Mouse (Mus musculus): Measurements from ENCODE around the gene Itgb2l. TPM values are rescaled to one million over a fixed set of nuclear protein-coding genes. Genes with fewer than 3 reads are reported as not detected.
"Not testable (repeated sequence)": the region's sequence is repeated elsewhere in the genome, so short reads cannot be mapped to it uniquely, and the experiment has no call there.

Gene Itgb2l
- polyA plus RNA-seq, 1 experiment from 2014 or later, result 0.22 TPM

- Histone ChIP-seq H3K4me2 (no peak overlapping the region), H3K4me1 (no peaks in the 10 kb centered on the region), H3K36me3 (no peaks in the 10 kb centered on the region), H3K9ac (no peak overlapping the region), H3K27ac (no peak overlapping the region), H3K27me3 (no peaks in the 10 kb centered on the region), H3K4me3 (no peak overlapping the region), H3K9me3 (no peaks in the 10 kb centered on the region)
- WGBS, result 38% methylated on average over 3 of the region's 3 CpGs
- no peak for ATAC-seq (ENCODE audit: borderline replicate concordance, extremely low read depth, low FRiP score, low TSS enrichment)
These were observed 17.4 kb upstream of the Itgb2l start for GRCm38 (mm10) chr16:96460788-96461187.

GRCm38 (mm10) chr16:96459356-96459755 is 15.9 kb upstream of the Itgb2l start:
- Histone ChIP-seq H3K27me3 (no peaks in the 10 kb centered on the region), H3K4me2 (no peak overlapping the region), H3K9ac (no peak overlapping the region), H3K36me3 (no peaks in the 10 kb centered on the region), H3K4me3 (no peak overlapping the region), H3K27ac (no peak overlapping the region), H3K4me1 (no peaks in the 10 kb centered on the region), H3K9me3 (no peaks in the 10 kb centered on the region)
- ATAC-seq (ENCODE audit: borderline replicate concordance, extremely low read depth, low FRiP score, low TSS enrichment), result no peak
- 88% methylated on average over 2 of the region's 2 CpGs for WGBS

- Histone ChIP-seq H3K4me3 (no peak overlapping the region), H3K27me3 (no peaks in the 10 kb centered on the region), H3K36me3 (no peaks in the 10 kb centered on the region), H3K9ac (no peak overlapping the region), H3K27ac (no peak overlapping the region), H3K4me2 (no peak overlapping the region), H3K9me3 (no peaks in the 10 kb centered on the region), H3K4me1 (no peaks in the 10 kb centered on the region)
- 74% methylated on average over 5 of the region's 5 CpGs for WGBS
- ATAC-seq (ENCODE audit: borderline replicate concordance, extremely low read depth, low FRiP score, low TSS enrichment), result no peak
These were observed 14.2 kb upstream of the Itgb2l start for GRCm38 (mm10) chr16:96457612-96458011.

- Histone ChIP-seq H3K27ac (no peak overlapping the region), H3K27me3 (no peaks in the 10 kb centered on the region), H3K4me1 (no peaks in the 10 kb centered on the region), H3K9me3 (no peaks in the 10 kb centered on the region), H3K4me2 (no peak overlapping the region), H3K36me3 (no peaks in the 10 kb centered on the region), H3K9ac (no peak overlapping the region), H3K4me3 (no peak overlapping the region)
- no peak for ATAC-seq (ENCODE audit: borderline replicate concordance, extremely low read depth, low FRiP score, low TSS enrichment)
These were observed 10.7 kb upstream of the Itgb2l start for GRCm38 (mm10) chr16:96454086-96454485.

GRCm38 (mm10) chr16:96450871-96451270 is 7.5 kb upstream of the Itgb2l start:
- not testable (repeated sequence) for H3K27me3 ChIP-seq; H3K4me3 ChIP-seq; H3K36me3 ChIP-seq; H3K27ac ChIP-seq; H3K4me2 ChIP-seq; H3K4me1 ChIP-seq; H3K9me3 ChIP-seq; H3K9ac ChIP-seq; ATAC-seq (ENCODE audit: borderline replicate concordance, extremely low read depth, low FRiP score, low TSS enrichment)
- 86% methylated on average over 16 of the region's 16 CpGs for WGBS

GRCm38 (mm10) chr16:96441826-96442225 is 1.6 kb downstream of the Itgb2l start:
- Histone ChIP-seq H3K4me3 (no peak overlapping the region), H3K9ac (no peak overlapping the region), H3K36me3 (no peaks in the 10 kb centered on the region), H3K9me3 (no peaks in the 10 kb centered on the region), H3K4me1 (no peaks in the 10 kb centered on the region), H3K27me3 (no peaks in the 10 kb centered on the region), H3K4me2 (no peak overlapping the region), H3K27ac (no peak overlapping the region)
- ATAC-seq (ENCODE audit: borderline replicate concordance, extremely low read depth, low FRiP score, low TSS enrichment), result no peak
- 77% methylated on average over 3 of the region's 3 CpGs for WGBS

DNA sequence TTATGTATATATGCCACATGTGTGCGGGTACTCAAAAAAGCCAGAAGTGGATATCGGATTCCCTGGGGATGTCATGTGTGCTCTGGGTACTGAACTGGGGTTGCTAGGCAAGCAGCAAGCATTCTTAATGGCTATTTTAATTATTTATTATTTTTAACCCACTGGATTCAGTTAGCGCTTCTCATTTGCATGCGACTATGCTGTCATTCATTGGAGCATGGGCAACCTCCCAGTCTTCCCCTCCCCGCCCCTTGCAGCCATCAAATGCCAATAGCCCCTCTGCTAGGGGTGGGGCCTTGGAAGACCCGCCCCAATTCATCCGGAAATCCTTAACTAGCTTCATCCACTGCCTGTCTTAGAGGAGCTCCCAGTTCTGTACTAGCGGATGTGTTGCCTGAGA is 2.5 kb downstream of the Itgb2l start:
- Histone ChIP-seq H3K9me3 (no peaks in the 10 kb centered on the region), H3K4me1 (no peaks in the 10 kb centered on the region), H3K27ac (no peak overlapping the region), H3K4me3 (no peak overlapping the region), H3K36me3 (no peaks in the 10 kb centered on the region), H3K9ac (no peak overlapping the region), H3K4me2 (no peak overlapping the region), H3K27me3 (no peaks in the 10 kb centered on the region)
- 76% methylated on average over 8 of the region's 8 CpGs for WGBS
- no peak for ATAC-seq (ENCODE audit: borderline replicate concordance, extremely low read depth, low FRiP score, low TSS enrichment)

- no peaks in the 10 kb centered on the region for H3K4me1 ChIP-seq
- H3K4me2 ChIP-seq, result no peak overlapping the region
- ATAC-seq (ENCODE audit: borderline replicate concordance, extremely low read depth, low FRiP score, low TSS enrichment), result no peak
- H3K27me3 ChIP-seq, result no peaks in the 10 kb centered on the region
- WGBS, result 67% methylated on average over 4 of the region's 4 CpGs
- no peak overlapping the region for H3K27ac ChIP-seq
- no peak overlapping the region for H3K4me3 ChIP-seq
- H3K9me3 ChIP-seq, result no peaks in the 10 kb centered on the region
- no peaks in the 10 kb centered on the region for H3K36me3 ChIP-seq
- H3K9ac ChIP-seq, result no peak overlapping the region
These were observed 3.7 kb downstream of the Itgb2l start for GRCm38 (mm10) chr16:96439682-96440081.

DNA sequence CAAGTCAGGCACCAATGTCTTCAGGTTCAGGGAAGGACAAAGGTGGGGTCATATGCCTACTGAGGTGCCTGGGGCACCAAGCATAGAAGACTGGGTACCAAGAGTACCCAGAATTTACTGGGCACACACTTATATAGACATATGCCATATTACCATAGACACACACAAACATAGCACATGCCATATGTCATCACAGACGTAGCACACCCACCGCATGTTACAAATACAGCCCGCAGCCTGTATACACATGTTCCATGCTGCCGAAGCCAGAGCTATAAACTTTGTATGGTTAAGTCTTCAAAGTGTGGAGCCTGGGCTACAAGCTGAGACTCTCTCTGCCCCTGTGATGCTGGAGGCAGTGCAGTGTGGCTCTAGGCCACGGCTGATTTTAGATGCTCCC is 4.5 kb downstream of the Itgb2l start:
- 86% methylated on average over 5 of the region's 5 CpGs for WGBS
- H3K27ac ChIP-seq, result no peak overlapping the region
- H3K9ac ChIP-seq, result no peak overlapping the region
- no peaks in the 10 kb centered on the region for H3K4me1 ChIP-seq
- no peak overlapping the region for H3K4me3 ChIP-seq
- no peaks in the 10 kb centered on the region for H3K36me3 ChIP-seq
- no peak overlapping the region for H3K4me2 ChIP-seq
- H3K9me3 ChIP-seq, result no peaks in the 10 kb centered on the region
- H3K27me3 ChIP-seq, result no peaks in the 10 kb centered on the region
- ATAC-seq (ENCODE audit: borderline replicate concordance, extremely low read depth, low FRiP score, low TSS enrichment), result no peak

DNA sequence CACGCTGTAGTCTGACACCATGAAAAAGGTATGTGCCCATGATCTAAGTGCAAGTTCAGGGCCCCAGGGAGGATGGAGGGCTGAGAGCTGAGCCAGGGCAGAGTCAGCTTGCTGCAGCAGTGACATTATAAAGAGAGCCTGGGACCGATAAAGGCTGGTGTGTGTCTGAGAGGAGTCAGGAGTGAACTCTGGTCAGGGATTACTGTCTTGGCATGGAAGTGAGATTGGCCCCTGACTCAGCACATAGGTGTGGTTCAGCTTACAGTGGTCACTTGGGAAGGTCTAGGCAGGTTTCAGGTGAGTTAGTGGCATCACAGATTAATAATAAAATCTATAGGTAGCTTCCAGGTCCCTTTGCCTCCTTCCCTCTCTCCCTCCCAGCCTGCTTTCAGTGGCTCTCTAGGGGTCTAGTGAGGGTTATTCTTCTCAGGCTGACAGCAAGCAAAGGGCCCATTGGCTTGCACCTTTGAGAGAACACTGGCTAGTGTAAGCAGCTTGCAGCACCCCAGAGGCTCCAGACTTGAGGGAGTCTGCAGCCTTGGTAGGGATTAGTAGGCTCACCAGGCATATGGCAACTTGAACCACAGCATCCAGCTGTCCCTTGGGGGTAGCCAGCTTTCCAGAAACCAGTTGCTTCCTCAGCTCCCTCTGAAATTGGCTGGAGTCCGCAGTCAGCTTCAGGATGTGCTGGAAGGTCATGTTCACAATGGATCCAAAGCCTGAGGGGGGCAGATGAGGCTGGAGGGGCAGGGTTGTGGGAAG is 9.2 kb downstream of the Itgb2l start:
- WGBS, result 72% methylated on average over 3 of the region's 3 CpGs
- no peaks in the 10 kb centered on the region for H3K4me1 ChIP-seq
- no peaks in the 10 kb centered on the region for H3K27me3 ChIP-seq
- no peak overlapping the region for H3K4me2 ChIP-seq
- ATAC-seq (ENCODE audit: borderline replicate concordance, extremely low read depth, low FRiP score, low TSS enrichment), result no peak
- no peaks in the 10 kb centered on the region for H3K36me3 ChIP-seq
- H3K9me3 ChIP-seq, result no peaks in the 10 kb centered on the region
- no peak overlapping the region for H3K27ac ChIP-seq
- H3K4me3 ChIP-seq, result no peak overlapping the region
- H3K9ac ChIP-seq, result no peak overlapping the region

- no peak overlapping the region for H3K4me2 ChIP-seq
- ATAC-seq (ENCODE audit: borderline replicate concordance, extremely low read depth, low FRiP score, low TSS enrichment), result no peak
- H3K27ac ChIP-seq, result no peak overlapping the region
- H3K9me3 ChIP-seq, result no peaks in the 10 kb centered on the region
- H3K4me3 ChIP-seq, result no peak overlapping the region
- no peaks in the 10 kb centered on the region for H3K36me3 ChIP-seq
- WGBS, result 80% methylated on average over 10 of the region's 10 CpGs
- no peak overlapping the region for H3K9ac ChIP-seq
- no peaks in the 10 kb centered on the region for H3K4me1 ChIP-seq
- no peaks in the 10 kb centered on the region for H3K27me3 ChIP-seq
These were observed 10.2 kb downstream of the Itgb2l start for GRCm38 (mm10) chr16:96433266-96433665.

DNA sequence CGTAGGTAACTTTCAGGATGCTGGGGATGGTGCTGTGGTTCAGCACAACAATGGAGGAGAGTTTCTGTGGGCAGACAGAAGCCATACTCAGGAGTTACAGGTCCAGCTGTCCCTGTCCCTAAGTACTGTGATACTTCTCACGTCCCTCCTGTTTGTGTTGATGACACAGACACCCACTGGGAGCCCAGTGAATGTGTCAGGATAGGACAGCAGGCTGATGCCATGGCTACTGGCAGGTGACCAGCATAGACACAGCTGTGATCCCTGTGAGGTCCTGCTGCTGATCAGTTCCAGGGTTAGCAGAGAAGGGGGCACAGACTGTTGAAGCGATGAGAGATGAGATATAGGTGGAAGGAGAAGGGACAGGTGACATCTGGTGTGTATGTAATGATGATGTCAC is 14.4 kb downstream of the Itgb2l start:
- Histone ChIP-seq H3K9ac (no peak overlapping the region), H3K4me2 (no peak overlapping the region), H3K4me3 (no peak overlapping the region), H3K36me3 (no peaks in the 10 kb centered on the region), H3K27ac (no peak overlapping the region), H3K4me1 (no peaks in the 10 kb centered on the region), H3K27me3 (no peaks in the 10 kb centered on the region), H3K9me3 (no peaks in the 10 kb centered on the region)
- no peak for ATAC-seq (ENCODE audit: borderline replicate concordance, extremely low read depth, low FRiP score, low TSS enrichment)
- WGBS, result 58% methylated on average over 3 of the region's 3 CpGs

GRCm38 (mm10) chr16:96426671-96427070 is 16.7 kb downstream of the Itgb2l start:
- Histone ChIP-seq H3K9me3 (no peaks in the 10 kb centered on the region), H3K27me3 (no peaks in the 10 kb centered on the region), H3K36me3 (no peaks in the 10 kb centered on the region), H3K4me1 (no peaks in the 10 kb centered on the region), H3K27ac (no peak overlapping the region), H3K9ac (no peak overlapping the region), H3K4me2 (no peak overlapping the region), H3K4me3 (no peak overlapping the region)
- no peak for ATAC-seq (ENCODE audit: borderline replicate concordance, extremely low read depth, low FRiP score, low TSS enrichment)
- 79% methylated on average over 7 of the region's 7 CpGs for WGBS
